Mouse (Mus musculus) kidney, adult 2 months (tissue): Measurements from ENCODE around the gene Gm4559.

Source experiments
- CTCF ChIP-seq: fragments of 200-500 bp; conservative IDR thresholded peaks from 2 replicates; pipeline ENCODE4 v1.5.1; 2011; ENCODE audit warnings: low read depth, mild to moderate bottlenecking, control low read depth, low read length, moderate library complexity, mixed read lengths; ENCODE audit not compliant: insufficient read depth, insufficient read length
- POLR2A ChIP-seq: fragments of 200-500 bp; IDR thresholded peaks from one replicate; pipeline ENCODE4 v1.6.1; 2011; ENCODE audit warnings: low read depth, low read length, control low read depth

DNA sequence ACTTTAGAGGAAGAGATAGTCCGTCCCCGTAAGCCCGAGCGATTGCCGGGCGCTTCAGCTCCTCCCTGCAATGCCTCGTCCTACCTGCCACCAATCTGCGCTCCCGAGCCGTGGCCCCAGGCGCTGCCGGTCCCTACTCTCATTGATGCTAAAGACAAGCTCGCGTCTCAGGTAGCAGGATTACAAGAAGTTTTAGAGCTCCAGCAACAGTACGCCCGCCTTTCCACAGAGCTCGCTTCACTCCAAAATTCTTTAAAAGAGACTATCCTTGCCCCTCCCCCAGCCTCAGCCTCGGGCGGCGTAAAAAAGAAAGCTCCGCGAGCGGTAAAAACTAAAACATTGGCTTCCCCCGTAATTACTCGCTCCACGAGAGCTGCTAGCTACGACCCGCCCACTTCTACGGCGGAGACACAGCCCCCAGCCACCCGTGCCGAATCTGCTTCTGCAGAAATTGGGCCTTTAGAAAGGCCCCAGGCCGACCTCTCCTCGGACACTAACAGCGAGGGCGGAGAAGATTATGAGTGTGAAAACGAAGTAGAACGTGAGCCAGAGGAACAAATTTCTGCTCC, 9.9 kb upstream of the Gm4559 start:
- TF ChIP-seq CTCF, result peak; percentile 22; the same call in 1 of the 2 replicates
- TF ChIP-seq POLR2A, result no peak
